Mouse (Mus musculus) CH12.LX (cell line): ENCODE measurements at regions not wholly inside any gene's neighbourhood (a gene's known extent, or its start where the extent isn't known, plus 50 kb on each side); places are given as distances from the start of the nearest gene placed in this dataset.

ENCODE experiments used
- CHD1 ChIP-seq: IDR thresholded peaks from 2 replicates; pipeline ENCODE4 v1.6.1; 2012; ENCODE audit warnings: low read depth, low read length, improper control_type of control experiment, inconsistent platforms
- CTCF ChIP-seq, 2 experiments: IDR thresholded peaks in 1 of 2; conservative IDR thresholded peaks in 1 of 2; 2 replicates each; pipeline ENCODE4 v1.5.1; 2011 to 2012; ENCODE audit warnings: low read depth in 2 of 2, low read length in 2 of 2, improper control_type of control experiment in 1 of 2, inconsistent platforms in 1 of 2, mild to moderate bottlenecking in 1 of 2, moderate library complexity in 1 of 2
- ELF1 ChIP-seq: IDR thresholded peaks from 2 replicates; pipeline ENCODE4 v1.6.1; 2014; ENCODE audit warnings: low read depth, mild to moderate bottlenecking, inconsistent platforms, low read length, improper control_type of control experiment
- EP300 ChIP-seq: IDR thresholded peaks from 2 replicates; pipeline ENCODE4 v1.6.1; 2011; ENCODE audit warnings: low read length, improper control_type of control experiment
- ETS1 ChIP-seq: conservative IDR thresholded peaks from 2 replicates; pipeline ENCODE4 v1.6.1; 2012; ENCODE audit warnings: low read depth, mild to moderate bottlenecking, inconsistent platforms, low read length, improper control_type of control experiment, moderate library complexity
- MAZ ChIP-seq: IDR thresholded peaks from 2 replicates; pipeline ENCODE4 v1.6.1; 2012; ENCODE audit warnings: low read depth, mild to moderate bottlenecking, inconsistent platforms, low read length, improper control_type of control experiment, moderate library complexity
- MYC ChIP-seq: IDR thresholded peaks from 2 replicates; pipeline ENCODE4 v1.6.1; 2011; ENCODE audit warnings: low read depth, mild to moderate bottlenecking, improper control_type of control experiment, low read length
- POLR2A ChIP-seq: IDR thresholded peaks from 2 replicates; pipeline ENCODE4 v1.6.1; 2011; ENCODE audit warnings: low read depth, mild to moderate bottlenecking, improper control_type of control experiment, low read length
- POLR2AphosphoS2 ChIP-seq: IDR thresholded peaks from 2 replicates; pipeline ENCODE4 v1.6.1; 2011; ENCODE audit warnings: low read depth, low read length, improper control_type of control experiment
- RAD21 ChIP-seq: IDR thresholded peaks from 2 replicates; pipeline ENCODE4 v1.6.1; 2011; ENCODE audit warnings: low read depth, mild to moderate bottlenecking, low read length, improper control_type of control experiment, moderate library complexity
- TCF12 ChIP-seq: IDR thresholded peaks from 2 replicates; pipeline ENCODE4 v1.6.1; 2014; ENCODE audit warnings: low read depth, mild to moderate bottlenecking, inconsistent platforms, low read length, improper control_type of control experiment
- UBTF ChIP-seq: IDR thresholded peaks from 2 replicates; pipeline ENCODE4 v1.6.1; 2012; ENCODE audit warnings: low read depth, mild to moderate bottlenecking, inconsistent platforms, low read length, improper control_type of control experiment, moderate library complexity
- USF1 ChIP-seq: IDR thresholded peaks from 2 replicates; pipeline ENCODE4 v1.6.1; 2014; ENCODE audit warnings: low read depth, mild to moderate bottlenecking, inconsistent platforms, low read length, improper control_type of control experiment
- ZKSCAN1 ChIP-seq: IDR thresholded peaks from 2 replicates; pipeline ENCODE4 v1.6.1; 2012; ENCODE audit warnings: low read depth, inconsistent platforms, low read length, improper control_type of control experiment, borderline replicate concordance

GRCm38 (mm10) chr16:78435707-78436106 is 58.7 kb upstream of the Btg3 start:
- TF ChIP-seq POLR2AphosphoS2 (no peak), CHD1 (no peak), CTCF (conservative IDR thresholded peaks at IDR 0.05 in 1 of 2, IDR thresholded peaks at IDR 0.05 in 1 of 2; ENCODE audit: low read depth in 2 of 2, low read length in 2 of 2) (no peak), TCF12 (no peak), EP300 (no peak), POLR2A (no peak), ETS1 (no peak), ZKSCAN1 (no peak), MAZ (no peak), ELF1 (no peak), MYC (no peak), UBTF (no peak), USF1 (no peak), RAD21 (no peak)
